Mouse (Mus musculus) embryonic stem cell, embryonic (primary cell): ENCODE data around the gene Emc8.

Experiments
- CTCF ChIA-PET, 4 experiments: fragments of 300-600 bp in 2 of 4; fragments of 350-600 bp in 2 of 4; sonication (Branson Sonifier 250); formaldehyde crosslinking; loops; one replicate each; lab custom pipeline; 2022; ENCODE audit warnings: inconsistent platforms in 2 of 4; lab: Charles Lee
- POLR2A ChIA-PET, 4 experiments: fragments of 300-600 bp in 2 of 4; fragments of 350-600 bp in 2 of 4; sonication (Branson Sonifier 250); formaldehyde crosslinking; loops; one replicate each; lab custom pipeline; 2022; ENCODE audit warnings: antibody characterized with exemption in 4 of 4, inconsistent platforms in 1 of 4; lab: Charles Lee

The Emc8 gene

DNA sequence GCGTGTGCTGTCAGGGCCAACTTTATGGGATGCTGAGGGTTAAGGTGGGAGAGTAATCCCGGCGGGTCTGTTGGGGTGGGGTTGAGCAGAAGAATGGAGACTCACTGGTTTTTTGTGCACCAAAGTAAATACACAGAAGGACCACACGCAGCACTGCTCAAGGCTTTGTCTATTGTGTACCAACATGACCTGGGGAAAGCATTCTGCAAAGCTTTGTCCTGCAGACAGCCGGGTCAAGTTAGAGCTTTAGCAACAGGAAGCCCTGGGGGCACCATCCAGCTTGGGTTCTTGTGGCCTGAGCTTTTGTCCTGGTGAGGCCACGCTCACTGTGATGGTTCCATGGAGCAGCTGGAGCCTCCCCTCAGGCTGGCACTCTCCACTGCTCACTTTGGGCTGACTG is 3.4 kb upstream of the Emc8 start:
- POLR2A ChIA-PET: interaction anchor here in 3 of 4 experiments (0.5 to 3.5 kb wide), 16 partner anchors 10 to 919 kb away, joined by 3 to 14 read pairs (median 3); partner anchors contain the start of gene Gins2 (in 1 of the 3)
- CTCF ChIA-PET: interaction anchor here in 3 of 4 experiments (0.6 to 1.6 kb wide), 10 partner anchors 12 to 1462 kb away, joined by 3 to 7 read pairs (median 4); partner anchors contain the start of gene Irf8 (in 1 of the 3)

DNA sequence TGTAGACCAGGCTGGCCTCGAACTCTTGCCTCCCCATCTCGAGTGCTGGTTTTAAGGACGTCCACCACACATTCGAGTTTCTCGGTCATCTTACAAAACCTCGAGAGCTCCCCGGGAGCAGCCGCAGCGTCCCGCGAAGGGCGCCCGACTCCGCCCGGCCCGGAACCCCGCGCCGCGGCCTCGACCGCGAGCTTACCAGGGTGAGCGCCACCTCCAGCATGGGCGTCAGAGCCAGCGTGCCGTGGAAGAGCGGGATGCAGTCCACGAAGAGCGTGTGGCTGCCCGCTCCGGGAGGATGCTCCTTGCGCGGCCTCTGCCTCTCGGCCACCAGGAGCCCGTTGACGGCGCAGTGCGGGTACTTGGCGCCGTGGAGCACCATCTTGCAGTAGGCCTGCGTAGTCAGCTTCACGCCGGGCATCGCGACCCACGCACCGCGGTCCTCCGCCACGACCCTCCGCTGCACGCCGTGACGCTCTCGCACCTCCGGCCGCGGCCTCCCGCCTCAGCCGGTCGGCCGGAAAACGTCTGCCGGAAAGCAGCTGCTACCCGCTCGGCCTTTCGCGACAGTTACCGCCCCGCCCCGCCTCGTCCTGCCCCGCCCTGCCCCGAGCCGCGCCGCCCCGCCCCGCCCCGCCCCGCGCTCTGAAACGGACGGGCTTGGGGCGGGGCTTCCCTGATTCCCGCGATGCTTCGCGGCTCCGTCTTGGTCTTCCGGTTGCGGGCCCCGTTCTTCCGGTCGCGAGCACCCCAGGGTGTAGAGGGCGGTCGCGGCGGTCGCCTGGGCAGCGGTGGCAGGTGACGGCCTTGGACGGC is 606 bp downstream of the Emc8 start, which contains the start of the genes Gm27021 and Cox4i1:
TSS of gene Gm27021 (minus strand) at position 519 of the 813 bp plus-strand sequence.
TSS of gene Cox4i1 (plus strand) at position 662 of the 813 bp plus-strand sequence.
- CTCF ChIA-PET: interaction anchor here in 3 of 4 experiments (0.5 to 3.0 kb wide), 23 partner anchors 9 to 1450 kb away, joined by 3 to 15 read pairs (median 4); no protein-coding TSS in a partner anchor
- POLR2A ChIA-PET: interaction anchor here (0.6 to 3.0 kb wide), 16 partner anchors 9 to 490 kb away, joined by 3 to 15 read pairs (median 4); partner anchors contain the start of gene Fam92b (in 1 of the 4)

DNA sequence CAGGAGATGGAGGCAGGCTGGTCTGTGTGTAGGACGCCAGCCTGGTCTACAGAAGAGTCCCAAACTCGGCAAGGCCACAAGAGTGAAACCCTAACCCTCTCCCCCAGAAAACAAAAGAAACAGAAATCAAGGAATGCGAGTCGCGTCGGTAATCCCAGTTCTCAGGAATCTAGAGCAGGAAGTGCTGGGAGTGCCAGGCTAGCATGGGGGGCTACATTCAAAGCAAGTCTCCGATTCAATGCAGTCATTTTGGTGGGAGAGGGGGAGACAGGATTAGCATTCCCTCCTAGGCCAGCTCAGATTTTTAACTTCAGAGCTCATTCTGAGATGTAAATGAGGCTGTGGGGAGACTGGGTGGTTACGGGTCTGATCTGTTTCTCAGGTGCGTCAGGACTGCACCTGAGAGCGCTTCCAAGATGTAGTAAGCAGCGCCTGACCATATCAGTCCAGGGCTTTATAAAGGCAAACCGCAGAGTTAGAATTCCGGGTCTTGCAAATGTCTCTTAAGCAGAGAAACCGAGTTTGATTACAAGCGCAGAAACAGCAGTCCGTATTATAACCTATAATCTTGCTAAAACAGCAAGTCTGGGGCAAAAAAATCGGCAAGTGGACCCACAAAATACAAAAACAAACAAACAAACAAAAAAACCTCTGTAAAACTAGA is 1.4 kb downstream of the Emc8 start:
- ChIA-PET POLR2A (interaction anchor here in 3 of 4 experiments (1.0 to 3.0 kb wide), 12 partner anchors 9 to 340 kb away, joined by 3 to 15 read pairs (median 4); no protein-coding TSS in a partner anchor), CTCF (interaction anchor here in 2 of 4 experiments (0.6 to 3.0 kb wide), 11 partner anchors 17 to 1451 kb away, joined by 3 to 15 read pairs (median 3); no protein-coding TSS in a partner anchor)

DNA sequence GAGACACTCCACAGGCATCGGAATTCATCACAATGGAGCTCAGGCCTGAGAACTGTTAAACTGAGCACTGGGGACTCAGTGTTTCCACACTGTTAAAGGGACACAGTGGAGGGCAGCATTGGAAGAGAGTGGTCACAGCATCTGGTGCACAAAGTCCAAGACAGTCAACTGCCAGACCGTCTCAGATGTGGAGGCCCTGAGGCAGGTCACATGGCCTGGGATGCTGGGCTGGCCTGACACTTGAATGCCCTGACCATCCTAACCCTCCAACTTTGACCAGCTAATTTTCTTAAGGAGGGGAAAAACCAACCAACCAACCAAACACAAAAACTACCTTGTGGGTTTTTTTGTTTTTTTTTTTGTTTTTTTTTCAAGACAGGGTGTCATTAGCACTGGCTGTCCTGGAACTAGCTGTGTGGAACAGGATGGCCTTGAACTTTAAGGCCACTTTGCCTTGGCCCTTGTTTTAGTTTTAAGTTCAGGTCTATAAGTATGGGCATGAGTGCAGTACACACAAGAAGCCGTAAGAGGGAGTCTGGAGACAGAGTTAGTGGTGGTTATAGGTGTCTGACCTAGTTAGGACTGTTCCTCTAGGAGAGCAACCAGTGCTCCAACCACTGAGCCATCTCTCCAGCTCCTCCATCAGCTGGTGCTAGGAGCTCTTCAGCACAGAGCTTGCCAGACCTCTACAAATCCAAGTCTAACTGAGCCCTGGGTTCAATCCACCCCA is 2.5 kb downstream of the Emc8 start:
- ChIA-PET POLR2A (interaction anchor here in 3 of 4 experiments (0.6 to 3.0 kb wide), 14 partner anchors 8 to 339 kb away, joined by 3 to 15 read pairs (median 4); no protein-coding TSS in a partner anchor), CTCF (interaction anchor here (0.6 to 3.0 kb wide), 14 partner anchors 10 to 1236 kb away, joined by 3 to 14 read pairs (median 5); no protein-coding TSS in a partner anchor)

DNA sequence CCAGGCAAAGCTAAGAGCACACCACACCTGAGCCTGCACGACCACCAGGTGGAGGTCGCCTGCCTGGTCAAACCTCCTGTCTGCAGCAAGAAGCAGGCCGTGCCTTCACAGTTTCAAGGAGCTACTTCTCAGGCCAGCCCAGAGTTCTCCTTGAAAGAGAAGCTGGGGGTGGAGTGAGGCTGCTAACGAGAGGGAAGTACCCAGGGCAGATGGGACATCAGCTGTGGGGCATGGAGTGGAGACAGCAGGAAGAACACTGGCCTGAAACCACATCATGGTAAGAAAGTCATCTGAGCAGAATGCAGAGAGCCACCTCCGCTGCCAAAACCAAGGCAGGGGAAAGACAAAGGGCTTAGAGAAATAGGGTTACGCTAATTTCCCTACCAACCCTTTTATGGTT is 3.8 kb downstream of the Emc8 start:
- CTCF ChIA-PET: interaction anchor here (0.7 to 1.9 kb wide), 8 partner anchors 9 to 388 kb away, joined by 3 to 6 read pairs (median 3); no protein-coding TSS in a partner anchor

DNA sequence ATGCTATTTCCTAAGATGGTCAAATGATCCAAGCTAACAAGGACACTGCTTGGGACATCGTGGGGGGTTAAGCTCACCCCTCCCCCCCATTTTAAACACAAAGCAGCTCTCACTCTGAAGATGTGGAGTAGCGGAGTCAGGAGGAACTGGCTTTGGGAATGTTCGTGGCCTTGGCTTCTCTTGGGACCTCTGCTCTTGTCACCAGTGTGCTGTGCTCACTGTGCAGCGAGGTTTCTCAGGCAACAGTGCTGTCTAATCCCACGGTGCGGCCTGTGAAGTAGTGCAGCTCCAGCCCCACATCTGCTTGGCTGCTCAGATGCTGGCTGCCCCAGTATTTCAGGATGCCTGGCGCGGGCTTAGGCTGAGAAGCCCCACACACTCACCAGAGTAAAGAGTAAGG is 11.0 kb downstream of the Emc8 start:
- CTCF ChIA-PET: interaction anchor here in 3 of 4 experiments (0.5 to 0.9 kb wide), 4 partner anchors 15 to 176 kb away, joined by 3 to 4 read pairs (median 3); no protein-coding TSS in a partner anchor
- POLR2A ChIA-PET: interaction anchor here in 2 of 4 experiments (0.6 to 2.5 kb wide), 6 partner anchors 10 to 69 kb away, joined by 3 to 15 read pairs (median 4); partner anchors contain the start of genes Cox4i1 (in 1 of the 2), Emc8 (in 1 of the 2) and Gm27021 (in 1 of the 2)

More for the DNA sequence above, 3.8 kb downstream of the Emc8 start:
- POLR2A ChIA-PET: interaction anchor here in 2 of 4 experiments (0.8 to 1.7 kb wide), 10 partner anchors 8 to 73 kb away, joined by 3 to 9 read pairs (median 3); no protein-coding TSS in a partner anchor

DNA sequence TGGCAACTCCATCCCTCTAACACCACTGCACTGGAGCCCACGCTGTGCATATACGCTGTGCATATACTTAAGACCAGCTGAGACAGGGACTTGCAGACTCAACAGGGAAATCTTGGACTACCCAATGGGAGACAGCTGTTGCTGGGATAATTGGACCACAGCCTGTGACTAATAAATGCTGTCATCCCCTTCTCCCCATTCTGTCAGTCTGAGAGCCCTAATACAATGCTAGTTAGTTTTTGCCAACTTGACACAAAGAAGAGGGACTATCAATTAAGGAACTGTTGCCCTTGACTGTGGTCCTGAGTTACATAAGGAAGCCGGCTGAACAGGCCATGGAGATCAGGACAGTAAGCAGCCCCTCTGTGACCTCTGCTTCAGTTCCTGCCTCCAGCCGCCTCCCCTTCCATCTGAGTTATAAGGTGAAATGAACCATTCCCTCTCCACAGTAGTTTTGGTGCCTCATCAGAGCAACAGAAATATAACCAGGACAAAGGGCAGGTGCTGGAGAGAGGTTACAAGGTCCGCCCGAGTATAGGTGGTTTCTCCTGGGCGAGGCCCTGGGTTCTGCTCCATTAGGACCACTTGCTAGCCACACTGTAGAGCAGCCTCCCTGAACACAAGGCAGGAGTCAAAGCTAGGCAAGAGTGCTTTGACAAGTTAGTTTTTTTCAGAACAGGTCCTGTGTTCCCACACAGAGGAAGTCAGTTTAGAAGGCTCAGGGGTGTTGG is 11.9 kb downstream of the Emc8 start:
- ChIA-PET CTCF (interaction anchor here in 2 of 4 experiments (0.8 to 1.0 kb wide), 4 partner anchors 8 to 60 kb away, joined by 3 read pairs; no protein-coding TSS in a partner anchor), POLR2A (interaction anchor here (0.6 to 2.6 kb wide), 13 partner anchors 9 to 814 kb away, joined by 3 to 15 read pairs (median 4); partner anchors contain the start of genes Cox4i1 (in 2 of the 4), Gm27021 (in 2 of the 4) and Emc8 (in 1 of the 4))

DNA sequence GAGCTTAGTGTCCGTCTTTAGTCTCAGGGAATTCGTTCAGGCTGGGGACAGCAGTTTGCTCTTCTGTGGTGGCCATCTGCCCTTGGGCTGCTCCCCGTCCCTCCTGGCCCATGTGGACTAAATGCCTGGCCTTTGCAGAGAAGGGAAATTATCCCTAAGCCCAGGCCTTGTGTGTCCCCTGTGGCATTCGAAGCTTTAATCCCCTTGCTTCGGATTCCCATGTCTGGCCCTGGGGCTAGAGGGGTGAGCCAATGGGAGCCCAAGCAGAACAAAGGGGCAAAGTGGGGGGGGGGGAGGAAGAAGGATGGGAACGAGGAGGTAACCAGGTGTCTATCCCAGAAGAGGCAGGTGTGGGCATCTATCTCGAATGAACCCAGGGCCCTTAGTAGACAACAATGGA is 20.8 kb downstream of the Emc8 start, which contains the start of gene 1190005I06Rik:
TSS of gene 1190005I06Rik (minus strand) at position 101 of the 400 bp plus-strand sequence.
- ChIA-PET POLR2A (interaction anchor here in 3 of 4 experiments (1.0 to 1.6 kb wide), 3 partner anchors 11 to 29 kb away, joined by 3 to 6 read pairs (median 4); no protein-coding TSS in a partner anchor), CTCF (interaction anchor here in 1 of 4 experiments (0.6 kb wide), 1 partner anchor 1013 kb away, joined by 3 read pairs; no protein-coding TSS in a partner anchor)

DNA sequence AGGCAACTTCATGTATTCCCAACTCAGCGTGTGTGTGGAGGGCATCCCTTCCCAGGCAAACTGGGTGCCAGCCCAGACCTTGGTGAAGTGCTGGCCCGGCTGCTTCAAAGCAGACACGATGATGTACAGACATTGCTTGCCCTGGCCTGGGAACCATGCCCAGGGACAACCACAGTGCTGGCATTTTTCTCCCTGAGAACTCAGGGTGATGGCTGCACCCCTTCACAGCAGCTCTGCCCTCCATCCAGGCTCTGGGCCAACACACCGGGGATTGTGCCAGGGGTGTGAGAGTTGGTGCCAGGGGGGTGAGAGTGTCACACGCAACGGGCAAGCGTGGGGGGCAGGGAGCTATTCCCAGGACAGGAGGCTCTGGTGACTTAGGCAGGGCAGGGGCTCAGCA is 23.7 kb downstream of the Emc8 start:
- CTCF ChIA-PET: interaction anchor here in 1 of 4 experiments (1.6 kb wide), 1 partner anchor 34 kb away, joined by 3 read pairs; no protein-coding TSS in a partner anchor
- POLR2A ChIA-PET: interaction anchor here in 2 of 4 experiments (1.1 to 3.6 kb wide), 4 partner anchors 8 to 25 kb away, joined by 3 to 24 read pairs (median 3); no protein-coding TSS in a partner anchor

DNA sequence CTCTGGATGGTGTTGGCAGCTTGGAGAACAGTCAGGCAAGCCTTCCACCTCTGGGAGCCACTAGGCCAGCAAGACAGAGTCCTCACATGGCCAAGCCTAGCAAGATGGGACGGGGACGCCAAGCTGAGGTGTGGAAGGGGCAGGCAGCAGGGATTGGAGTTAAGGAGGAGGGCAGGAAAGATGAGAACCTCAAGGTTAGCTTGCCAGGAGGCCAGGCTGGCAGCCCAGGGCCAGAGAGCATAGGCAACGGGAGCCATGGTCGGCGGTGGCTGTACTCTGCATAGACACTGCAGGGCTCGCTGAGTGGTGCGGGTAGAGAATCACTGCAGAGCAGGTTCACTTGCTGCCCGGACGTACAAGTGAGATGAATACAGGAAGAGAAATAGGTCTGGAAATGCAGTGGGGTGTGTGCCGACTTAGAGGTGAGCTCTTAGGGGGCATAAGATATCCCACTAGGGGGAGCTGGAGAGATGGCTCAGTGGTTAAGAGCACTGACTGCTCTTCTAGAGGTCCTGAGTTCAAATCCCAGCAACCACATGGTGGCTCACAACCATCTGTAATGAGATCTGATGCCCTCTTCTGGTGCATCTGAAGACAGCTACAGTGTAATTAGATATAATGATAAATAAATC is 26.2 kb downstream of the Emc8 start:
- ChIA-PET CTCF (interaction anchor here (0.6 to 2.4 kb wide), 35 partner anchors 8 to 497 kb away, joined by 3 to 17 read pairs (median 4); partner anchors contain the start of genes Gins2 (in 1 of the 4) and Gm27021 (in 1 of the 4)), POLR2A (interaction anchor here in 3 of 4 experiments (0.5 to 3.6 kb wide), 13 partner anchors 9 to 307 kb away, joined by 3 to 24 read pairs (median 3); no protein-coding TSS in a partner anchor)

DNA sequence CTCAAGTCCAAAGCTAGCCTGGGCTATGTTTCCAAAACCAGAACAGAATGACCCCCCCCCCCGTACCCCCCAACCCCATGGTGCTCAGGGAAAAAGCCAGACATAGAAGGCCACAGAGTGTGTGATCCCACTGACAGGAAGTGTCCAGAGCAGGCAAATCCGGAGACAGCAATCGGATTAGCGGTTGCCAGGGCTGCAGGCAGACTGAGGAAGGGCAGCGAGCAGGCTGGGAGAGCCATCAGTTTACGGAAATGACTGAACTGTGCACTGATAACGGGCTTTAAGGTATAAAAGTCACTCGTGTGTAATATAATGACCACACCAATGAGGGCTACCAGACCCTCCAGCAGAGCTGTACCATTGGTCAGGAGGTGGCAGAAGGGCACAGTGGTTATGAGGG is 27.1 kb downstream of the Emc8 start:
- ChIA-PET POLR2A (interaction anchor here in 2 of 4 experiments (0.6 to 3.6 kb wide), 5 partner anchors 9 to 306 kb away, joined by 3 to 24 read pairs (median 3); no protein-coding TSS in a partner anchor), CTCF (interaction anchor here in 2 of 4 experiments (0.7 to 2.4 kb wide), 8 partner anchors 8 to 353 kb away, joined by 3 to 12 read pairs (median 5); partner anchors contain the start of gene Gm27021 (in 1 of the 2))

DNA sequence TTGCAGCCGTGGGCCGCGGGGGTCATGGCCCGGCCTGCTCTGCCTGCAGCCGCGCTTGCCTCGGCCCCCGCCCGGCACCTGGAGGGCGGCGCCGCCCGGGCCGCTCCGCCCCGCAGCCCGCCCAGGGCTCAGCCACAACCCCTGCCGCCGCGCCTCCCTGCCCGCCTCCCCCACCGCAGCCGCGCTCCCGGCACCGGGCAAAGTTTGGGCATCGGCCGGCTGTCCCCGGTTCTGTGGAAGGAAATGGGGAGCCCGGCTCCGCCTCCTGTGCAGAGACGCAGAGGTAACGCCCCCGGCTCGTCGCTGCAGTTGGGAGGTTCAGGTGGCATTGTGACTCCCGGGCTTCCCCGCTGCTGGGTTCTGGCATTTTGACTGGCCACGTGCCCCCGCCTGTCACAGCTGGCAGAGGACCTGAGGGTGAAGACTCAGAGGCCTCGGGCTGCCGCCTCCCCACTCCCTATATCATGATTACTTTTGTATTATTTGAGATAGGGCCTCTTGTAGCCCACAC is 34.0 kb downstream of the Emc8 start:
- ChIA-PET CTCF (interaction anchor here in 2 of 4 experiments (0.8 to 2.9 kb wide), 2 partner anchors 8 kb away, joined by 4 to 12 read pairs; no protein-coding TSS in a partner anchor), POLR2A (interaction anchor here in 3 of 4 experiments (0.6 to 3.6 kb wide), 5 partner anchors 8 to 294 kb away, joined by 3 to 24 read pairs (median 4); no protein-coding TSS in a partner anchor)

DNA sequence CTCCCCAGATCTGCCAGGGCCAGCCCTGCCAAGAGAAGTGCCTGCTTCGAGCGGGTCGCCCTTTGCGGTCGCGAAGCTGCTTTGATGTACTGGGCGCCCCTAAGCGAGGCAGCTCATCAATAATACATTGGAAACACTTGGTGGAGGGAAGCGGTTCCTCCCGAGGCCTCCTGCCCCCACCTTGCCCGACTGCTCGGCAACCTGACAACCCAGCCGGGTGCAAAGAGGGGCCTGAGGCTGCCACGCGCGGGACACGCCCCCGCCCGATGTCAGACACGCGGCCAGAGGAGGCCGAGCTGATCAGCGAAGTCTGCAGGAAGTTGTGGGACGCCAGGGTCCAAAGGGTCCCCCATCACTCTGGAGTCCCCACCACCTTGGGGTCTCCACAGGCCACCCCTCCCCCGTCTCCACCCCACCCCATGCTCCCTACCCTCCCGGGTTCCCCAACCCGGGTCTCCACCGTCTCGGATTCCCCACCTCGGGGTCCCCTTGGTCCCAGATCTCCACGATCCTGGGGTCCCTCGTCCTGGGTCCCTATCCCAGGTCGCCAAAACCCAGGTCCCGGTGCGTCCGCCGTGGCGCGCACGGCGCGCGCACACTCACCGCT is 34.6 kb downstream of the Emc8 start:
- CTCF ChIA-PET: interaction anchor here (0.6 to 2.9 kb wide), 16 partner anchors 9 to 455 kb away, joined by 3 to 15 read pairs (median 4); no protein-coding TSS in a partner anchor
- POLR2A ChIA-PET: interaction anchor here in 2 of 4 experiments (0.9 to 3.6 kb wide), 9 partner anchors 9 to 32 kb away, joined by 3 to 25 read pairs (median 5); no protein-coding TSS in a partner anchor
